Comparison of ENCODE assay signal across 9 mouse cellular contexts in genomic region chr11:67373333-67373732, GRCm38 (mm10). TPM values are rescaled to one million over a fixed set of nuclear protein-coding genes. Genes with fewer than 3 reads are reported as not detected.
DNase-seq lines count a peak whose midpoint lies in the region; ATAC-seq and TF ChIP-seq lines count a peak whose summit lies in the region.
"Had no signal": no experiment of that assay in that cellular context is flagged by ENCODE, and none has a peak within 500 bp of the region (broad histone marks: within the 10 kb centered on the region; RNA-seq: fewer than 3 reads in every experiment).

No protein-coding gene starts in this region.

- ATAC-seq in inflammation-experienced regulatory T-cells, adult 6 months, result no peak

- no peaks in the 10 kb centered on the region for H3K4me1 ChIP-seq in spleen, adult 2 months (ENCODE audit: control insufficient read depth, insufficient read depth, insufficient read length)
- H3K4me1 ChIP-seq in kidney, adult 2 months (ENCODE audit: control insufficient read depth, insufficient read depth, low read length), result no peaks in the 10 kb centered on the region
- H3K4me1 ChIP-seq: midbrain, embryonic 12.5 days had no signal

- TF ChIP-seq CTCF in gastrocnemius, adult 2 months (IDR thresholded peaks at IDR 0.05), result peak; percentile 87
- TF ChIP-seq CTCF in spleen, adult 2 months (IDR thresholded peaks at IDR 0.05; ENCODE audit: extremely low read depth, insufficient read depth, insufficient read length, insufficient replicate concordance), result peak; percentile 16; the same call in 1 of the 2 replicates
- TF ChIP-seq CTCF in kidney, adult 2 months (conservative IDR thresholded peaks at IDR 0.05; ENCODE audit: insufficient read depth, insufficient read length, low read depth, low read length), result peak; percentile 73

- H3K27me3 ChIP-seq in spleen, adult 2 months (ENCODE audit: control insufficient read depth, insufficient read depth, low read length), result no peaks in the 10 kb centered on the region
- H3K27me3 ChIP-seq in kidney, adult 2 months (replicated peaks; ENCODE audit: control insufficient read depth, insufficient read depth, low read length), result no peaks in the 10 kb centered on the region
- H3K27me3 ChIP-seq: midbrain, embryonic 12.5 days had no signal

- H3K36me3 ChIP-seq in spleen, adult 2 months (ENCODE audit: control insufficient read depth, insufficient read depth, low read length), result no peaks in the 10 kb centered on the region
- H3K36me3 ChIP-seq in kidney, adult 2 months (ENCODE audit: control insufficient read depth, insufficient read depth, low read length), result no peaks in the 10 kb centered on the region
- H3K36me3 ChIP-seq: midbrain, embryonic 12.5 days had no signal

- peak; percentile 43 for DNase-seq in gastrocnemius, adult 2 months
- DNase-seq in gastrocnemius, adult 8-10 months (ENCODE audit: low spot score in 2 of 2), result no peak
- DNase-seq in spleen, adult 2 months (ENCODE audit: low read depth in 1 of 2, low spot score in 2 of 2), result no peak
- DNase-seq in spleen, adult 12 weeks (ENCODE audit: low spot score), result no peak
- peak; percentile 30 for DNase-seq in cerebellum, adult 8-10 months
- peak; percentile 57 for DNase-seq in kidney, adult 2 months
- peak; percentile 61 for DNase-seq in lung, postnatal 36 days

- WGBS in spleen, adult 2 months, result 53% methylated on average over 2 of the region's 2 CpGs
- WGBS in kidney, adult 2 months, result 52% methylated on average over 2 of the region's 2 CpGs

- H3K27ac ChIP-seq in gastrocnemius, adult 2 months, result no peak overlapping the region
- H3K27ac ChIP-seq in spleen, adult 2 months (ENCODE audit: insufficient read depth, low read length), result no peak overlapping the region
- H3K27ac ChIP-seq in kidney, adult 2 months (ENCODE audit: insufficient read depth, low read depth, low read length), result no peak overlapping the region
- H3K27ac ChIP-seq: midbrain, embryonic 12.5 days had no signal

- no peak for TF ChIP-seq POLR2A in spleen, adult 2 months (IDR thresholded peaks at IDR 0.05; ENCODE audit: low read depth, low read length)
- no peak for TF ChIP-seq POLR2A in kidney, adult 2 months (IDR thresholded peaks at IDR 0.05; ENCODE audit: low read depth, low read length)

- intact Hi-C loops in gastrocnemius, adult 2 months (cut with DNase I), result loop anchor here (5.0 kb wide), 1 partner anchor 309 kb away; no protein-coding TSS in a partner anchor

- H3K4me3 ChIP-seq in gastrocnemius, adult 2 months, result no peak overlapping the region
- no peak overlapping the region for H3K4me3 ChIP-seq in spleen, adult 2 months (ENCODE audit: extremely low read depth, insufficient read depth, insufficient read length)
- no peak overlapping the region for H3K4me3 ChIP-seq in kidney, adult 2 months (ENCODE audit: insufficient read depth, low read depth, low read length)
- H3K4me3 ChIP-seq: midbrain, embryonic 12.5 days had no signal

RNA-seq across cellular contexts. Expression of gene Myh13, which starts 51.9 kb away (rescaled TPM):
- total RNA-seq in gastrocnemius, adult 2 months (2021), result 1 to 10 TPM; 2.2 to 3.7 TPM
- total RNA-seq in gastrocnemius, adult 8-10 months (2022), result 1 to 10 TPM; 2.0 to 3.4 (median 2.8) TPM
- polyA plus RNA-seq in spleen, adult 2 months (2012; rRNA removed), result not detected in 2 replicates
- polyA plus RNA-seq in kidney, adult 2 months (2012; rRNA removed), result not detected in 2 replicates
- polyA plus RNA-seq in inflammation-experienced regulatory T-cells, adult 6 months (2017; shearing (Covaris generic)), result not detected
- polyA plus RNA-seq: midbrain, embryonic 12.5 days had no signal

Comparison
In these comparisons a context has a peak if more than half of its experiments do, and no peak if none do; other contexts are left out.
1. DNase-seq: peak in gastrocnemius, adult 2 months (single experiment), cerebellum, adult 8-10 months (single experiment), kidney, adult 2 months (single experiment) and lung, postnatal 36 days (single experiment); none in gastrocnemius, adult 8-10 months (0 of 2), spleen, adult 2 months (0 of 2) and spleen, adult 12 weeks (single experiment).
2. CTCF ChIP-seq: peak in every context shown above with its lines; median percentile 87 in gastrocnemius, adult 2 months; 73 in kidney, adult 2 months; 16 in spleen, adult 2 months.